Mouse (Mus musculus) MEL (cell line): ENCODE data around the gene Gfpt2.

ENCODE experiments used
- CHD1 ChIP-seq: IDR thresholded peaks from 2 replicates; pipeline ENCODE4 v1.6.1; 2012; ENCODE audit warnings: low read depth, mild to moderate bottlenecking, inconsistent platforms, low read length, improper control_type of control experiment
- CTCF ChIP-seq, 3 experiments: IDR thresholded peaks in 2 of 3; conservative IDR thresholded peaks in 1 of 3; 2 replicates each; pipeline ENCODE4 v1.5.1; 2011 to 2012; ENCODE audit warnings: low read length in 3 of 3, low read depth in 2 of 3, mild to moderate bottlenecking in 2 of 3, improper control_type of control experiment in 1 of 3, inconsistent platforms in 1 of 3, mixed read lengths in 1 of 3, moderate library complexity in 1 of 3; ENCODE audit not compliant: control insufficient read depth in 1 of 3, insufficient read depth in 1 of 3, poor library complexity in 1 of 3, severe bottlenecking in 1 of 3
- E2F4 ChIP-seq: IDR thresholded peaks from 2 replicates; pipeline ENCODE4 v1.6.1; 2011; ENCODE audit warnings: low read depth, low read length, improper control_type of control experiment, borderline replicate concordance
- GATA1 ChIP-seq: IDR thresholded peaks from 2 replicates; pipeline ENCODE4 v1.6.1; 2011; ENCODE audit warnings: low read depth, low read length, improper control_type of control experiment
- JUND ChIP-seq: IDR thresholded peaks from 2 replicates; pipeline ENCODE4 v1.6.1; 2011; ENCODE audit warnings: low read depth, mild to moderate bottlenecking, improper control_type of control experiment, low read length
- MEF2A ChIP-seq: IDR thresholded peaks from 2 replicates; pipeline ENCODE4 v1.6.1; 2014; ENCODE audit warnings: low read depth, mild to moderate bottlenecking, inconsistent platforms, low read length, improper control_type of control experiment; ENCODE audit not compliant: poor library complexity, insufficient replicate concordance, severe bottlenecking; ENCODE audit errors: extremely low read depth
- MYB ChIP-seq: IDR thresholded peaks from 2 replicates; pipeline ENCODE4 v1.6.1; 2011; ENCODE audit warnings: mild to moderate bottlenecking, low read depth, low read length, improper control_type of control experiment
- POLR2A ChIP-seq, 2 experiments: IDR thresholded peaks; 2 replicates each; pipeline ENCODE4 v1.6.1; 2011 to 2012; ENCODE audit warnings: low read length in 2 of 2, mild to moderate bottlenecking in 2 of 2, control low read depth in 1 of 2, improper control_type of control experiment in 1 of 2, low read depth in 1 of 2, moderate library complexity in 1 of 2; ENCODE audit not compliant: control insufficient read depth in 1 of 2, insufficient read depth in 1 of 2, poor library complexity in 1 of 2
- RAD21 ChIP-seq: IDR thresholded peaks from 2 replicates; pipeline ENCODE4 v1.6.1; 2011; ENCODE audit warnings: mild to moderate bottlenecking, low read depth, low read length, improper control_type of control experiment
- SMC3 ChIP-seq: IDR thresholded peaks from 2 replicates; pipeline ENCODE4 v1.6.1; 2011; ENCODE audit warnings: low read depth, low read length, improper control_type of control experiment
- TCF12 ChIP-seq: IDR thresholded peaks from 2 replicates; pipeline ENCODE4 v1.6.1; 2014; ENCODE audit warnings: low read depth, mild to moderate bottlenecking, inconsistent platforms, low read length, improper control_type of control experiment, moderate library complexity
- ZKSCAN1 ChIP-seq: IDR thresholded peaks from 2 replicates; pipeline ENCODE4 v1.6.1; 2012; ENCODE audit warnings: low read depth, mild to moderate bottlenecking, inconsistent platforms, low read length, improper control_type of control experiment, moderate library complexity

DNA sequence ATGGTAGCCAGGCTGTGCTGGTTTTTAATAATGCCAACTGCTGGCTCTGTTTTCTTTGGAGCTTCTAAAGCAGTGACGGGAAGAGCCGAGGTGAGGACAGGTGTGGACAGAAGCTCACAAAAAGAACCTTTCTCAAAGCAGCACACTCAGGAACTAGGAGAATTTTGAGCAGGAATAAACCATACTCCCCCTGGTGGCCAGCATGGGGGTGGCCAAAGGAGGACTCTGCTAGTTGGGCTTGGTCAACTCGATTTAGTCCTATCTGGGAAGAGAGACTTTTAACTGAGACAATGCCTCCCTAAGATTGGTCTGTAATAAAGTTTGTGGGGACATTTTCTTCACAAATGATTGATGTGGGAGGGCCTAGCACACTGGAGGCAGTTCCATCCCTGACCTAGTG lies 51.0 kb downstream of the Gfpt2 start:
- TF ChIP-seq POLR2A (IDR thresholded peaks at IDR 0.05; ENCODE audit: control insufficient read depth in 1 of 2, insufficient read depth in 1 of 2, low read depth in 1 of 2, low read length in 2 of 2, poor library complexity in 1 of 2) = no peak
- peak; percentile 89 to 97 (median 90) for TF ChIP-seq CTCF (IDR thresholded peaks at IDR 0.05 in 2 of 3, conservative IDR thresholded peaks at IDR 0.05 in 1 of 3; ENCODE audit: control insufficient read depth in 1 of 3, insufficient read depth in 1 of 3, low read depth in 2 of 3, low read length in 3 of 3, poor library complexity in 1 of 3, severe bottlenecking in 1 of 3)
- no peak for TF ChIP-seq ZKSCAN1
- no peak for TF ChIP-seq GATA1
- TF ChIP-seq JUND = 0 out of 2 replicates have a peak, but pooled peaks have one; percentile 26
- TF ChIP-seq MEF2A = no peak
- peak; percentile 97 for TF ChIP-seq SMC3
- peak; percentile 77 for TF ChIP-seq RAD21
- no peak for TF ChIP-seq E2F4
- no peak for TF ChIP-seq CHD1
- 0 out of 2 replicates have a peak, but pooled peaks have one; percentile 7 for TF ChIP-seq TCF12
- TF ChIP-seq MYB = no peak
